Mouse (Mus musculus): ENCODE results near the gene Igfbp7. TPM values are rescaled to one million over a fixed set of nuclear protein-coding genes. Genes with fewer than 3 reads are reported as not detected.

The Igfbp7 gene
- polyA plus RNA-seq, 1 experiment from 2014 or later = 52.8 TPM

DNA sequence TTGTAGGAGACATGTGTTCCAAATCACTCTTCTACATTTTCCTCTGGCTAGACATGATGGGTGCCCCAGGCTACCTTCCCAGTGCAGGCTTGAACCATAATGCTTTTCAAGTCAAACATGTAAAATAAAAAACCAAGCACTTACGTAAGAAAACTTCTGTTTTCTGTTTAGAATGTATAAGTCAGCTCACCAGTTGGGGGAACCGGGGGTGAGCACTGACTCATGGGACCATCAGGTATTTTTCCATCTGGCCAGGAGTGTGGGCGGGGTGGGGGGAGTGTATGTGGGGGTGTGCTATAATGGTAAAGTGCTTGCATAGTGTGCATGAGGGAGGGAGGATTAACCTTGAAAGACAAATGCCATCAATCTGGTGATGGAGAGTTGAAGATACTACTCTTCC is 29.8 kb downstream of the Igfbp7 start:
- no peak for ATAC-seq (ENCODE audit: low read depth)
- 91% methylated on average over 3 of the region's 3 CpGs for WGBS
- H3K4me2 ChIP-seq (ENCODE audit: low read depth, low read length) = no peak overlapping the region

DNA sequence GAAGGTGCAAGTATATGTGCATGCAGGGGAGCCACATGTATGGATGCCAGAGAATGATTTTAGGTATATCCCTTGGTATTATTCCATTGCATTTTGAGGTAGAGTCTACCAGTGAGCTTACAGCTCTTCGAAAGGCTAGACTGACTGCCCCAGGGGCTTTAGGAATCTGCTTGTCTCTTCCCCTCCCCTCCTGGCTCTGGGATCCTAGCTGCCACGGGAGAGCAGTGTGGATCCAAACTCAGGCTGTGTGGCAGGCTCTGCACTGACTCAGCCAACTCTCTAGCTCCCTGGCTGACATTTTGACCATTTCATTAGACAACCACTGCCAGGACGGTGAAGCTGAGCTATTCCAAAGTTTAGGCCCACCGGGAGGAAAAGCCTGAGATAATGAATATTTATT is 32.3 kb downstream of the Igfbp7 start:
- Histone ChIP-seq H3K27me3 (ENCODE audit: control insufficient read depth, insufficient read depth, low read length) (no peaks in the 10 kb centered on the region), H3K27ac (ENCODE audit: low read depth, low read length) (no peak overlapping the region), H3K9me3 (ENCODE audit: control insufficient read depth, low read length) (no peaks in the 10 kb centered on the region), H3K4me2 (ENCODE audit: low read depth, low read length) (no peak overlapping the region), H3K36me3 (ENCODE audit: control insufficient read depth, insufficient read depth, low read length) (no peaks in the 10 kb centered on the region), H3K4me1 (ENCODE audit: control insufficient read depth, insufficient read depth, low read length) (no peaks in the 10 kb centered on the region), H3K9ac (replicated peaks; ENCODE audit: low read depth, low read length) (no peak overlapping the region), H3K4me3 (ENCODE audit: low read depth, low read length) (no peak overlapping the region)
- ATAC-seq (ENCODE audit: low read depth) = no peak
- WGBS = 71% methylated on average over 4 of the region's 4 CpGs

More for the DNA sequence above, 29.8 kb downstream of the Igfbp7 start:
- Histone ChIP-seq H3K4me3 (ENCODE audit: low read depth, low read length) (no peak overlapping the region), H3K9me3 (ENCODE audit: control insufficient read depth, low read length) (no peaks in the 10 kb centered on the region), H3K27ac (ENCODE audit: low read depth, low read length) (no peak overlapping the region), H3K4me1 (ENCODE audit: control insufficient read depth, insufficient read depth, low read length) (no peaks in the 10 kb centered on the region), H3K36me3 (ENCODE audit: control insufficient read depth, insufficient read depth, low read length) (no peaks in the 10 kb centered on the region), H3K9ac (replicated peaks; ENCODE audit: low read depth, low read length) (no peak overlapping the region), H3K27me3 (ENCODE audit: control insufficient read depth, insufficient read depth, low read length) (no peaks in the 10 kb centered on the region)

DNA sequence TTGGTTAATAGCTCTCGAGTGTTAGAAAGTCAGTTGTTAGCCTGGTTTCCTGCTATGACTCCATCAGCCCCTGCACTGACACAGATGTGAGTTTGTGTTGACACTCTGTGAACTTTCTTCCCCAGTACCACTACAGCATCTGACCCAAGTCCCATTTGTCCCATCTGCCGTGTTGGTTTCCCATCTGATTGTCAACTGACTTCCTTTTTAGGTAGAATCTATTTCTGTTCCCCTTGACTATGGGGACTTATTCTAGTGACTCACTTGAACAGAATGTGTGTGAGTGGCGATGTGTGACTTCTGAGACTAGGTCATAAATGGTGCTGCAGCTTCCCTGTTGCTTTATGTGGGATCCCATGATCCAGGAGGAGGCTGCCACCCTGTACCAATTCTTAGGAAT is 32.9 kb downstream of the Igfbp7 start:
- no peak overlapping the region for H3K9ac ChIP-seq (replicated peaks; ENCODE audit: low read depth, low read length)
- H3K27me3 ChIP-seq (ENCODE audit: control insufficient read depth, insufficient read depth, low read length) = no peaks in the 10 kb centered on the region
- H3K4me2 ChIP-seq (ENCODE audit: low read depth, low read length) = no peak overlapping the region
- H3K9me3 ChIP-seq (ENCODE audit: control insufficient read depth, low read length) = no peaks in the 10 kb centered on the region
- H3K4me3 ChIP-seq (ENCODE audit: low read depth, low read length) = no peak overlapping the region
- no peak overlapping the region for H3K27ac ChIP-seq (ENCODE audit: low read depth, low read length)
- no peaks in the 10 kb centered on the region for H3K4me1 ChIP-seq (ENCODE audit: control insufficient read depth, insufficient read depth, low read length)
- no peaks in the 10 kb centered on the region for H3K36me3 ChIP-seq (ENCODE audit: control insufficient read depth, insufficient read depth, low read length)
- WGBS = 77% methylated on average over 3 of the region's 3 CpGs
- no peak for ATAC-seq (ENCODE audit: low read depth)

DNA sequence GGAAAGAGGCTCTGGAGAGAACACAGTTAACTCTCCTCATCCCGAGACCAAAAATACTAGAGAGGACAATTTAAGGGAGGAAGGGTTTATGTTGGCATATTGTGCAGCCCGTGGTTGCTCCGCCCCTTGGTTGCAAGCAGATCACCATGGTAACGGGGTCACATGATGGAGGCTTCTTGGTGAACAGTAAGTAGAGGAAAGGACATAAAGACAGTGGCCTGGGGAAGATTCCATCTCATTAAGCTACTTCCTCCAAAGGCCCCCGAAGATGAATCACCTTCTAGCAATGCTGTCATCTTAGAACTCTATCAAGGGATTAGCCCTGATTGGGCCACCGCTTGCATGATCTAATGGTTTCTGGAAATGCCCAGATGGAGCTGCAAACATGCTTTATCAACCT is 35.1 kb downstream of the Igfbp7 start:
- WGBS = 66% methylated on average over 6 of the region's 6 CpGs
- H3K4me3 ChIP-seq (ENCODE audit: low read depth, low read length) = no peak overlapping the region
- H3K4me1 ChIP-seq (ENCODE audit: control insufficient read depth, insufficient read depth, low read length) = no peaks in the 10 kb centered on the region
- ATAC-seq (ENCODE audit: low read depth) = no peak
- H3K27me3 ChIP-seq (ENCODE audit: control insufficient read depth, insufficient read depth, low read length) = no peaks in the 10 kb centered on the region
- no peak overlapping the region for H3K9ac ChIP-seq (replicated peaks; ENCODE audit: low read depth, low read length)
- no peak overlapping the region for H3K4me2 ChIP-seq (ENCODE audit: low read depth, low read length)
- H3K36me3 ChIP-seq (ENCODE audit: control insufficient read depth, insufficient read depth, low read length) = no peaks in the 10 kb centered on the region
- H3K9me3 ChIP-seq (ENCODE audit: control insufficient read depth, low read length) = no peaks in the 10 kb centered on the region
- H3K27ac ChIP-seq (ENCODE audit: low read depth, low read length) = no peak overlapping the region

DNA sequence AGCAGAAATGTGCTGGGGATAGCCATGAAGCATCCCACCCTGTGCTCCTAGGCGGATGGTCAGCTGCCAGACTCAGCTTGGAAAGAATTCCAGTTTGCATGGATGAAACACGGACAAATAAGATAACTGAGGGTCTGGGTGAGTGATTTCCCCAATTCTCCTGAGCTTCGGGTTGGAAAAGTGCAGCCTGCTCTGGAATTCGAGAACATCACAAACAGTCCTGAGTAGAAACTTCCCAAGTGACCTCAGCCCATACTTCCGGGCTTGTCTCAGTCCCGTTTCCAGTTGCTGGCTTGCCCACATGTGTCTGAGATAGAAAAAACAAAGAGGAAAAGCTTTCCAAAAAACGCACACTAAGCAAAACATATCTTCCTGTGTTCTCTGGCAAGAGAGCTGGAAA is 35.6 kb downstream of the Igfbp7 start:
- no peaks in the 10 kb centered on the region for H3K4me1 ChIP-seq (ENCODE audit: control insufficient read depth, insufficient read depth, low read length)
- no peak overlapping the region for H3K27ac ChIP-seq (ENCODE audit: low read depth, low read length)
- no peak overlapping the region for H3K4me3 ChIP-seq (ENCODE audit: low read depth, low read length)
- no peak for ATAC-seq (ENCODE audit: low read depth)
- no peaks in the 10 kb centered on the region for H3K36me3 ChIP-seq (ENCODE audit: control insufficient read depth, insufficient read depth, low read length)
- no peaks in the 10 kb centered on the region for H3K27me3 ChIP-seq (ENCODE audit: control insufficient read depth, insufficient read depth, low read length)
- no peaks in the 10 kb centered on the region for H3K9me3 ChIP-seq (ENCODE audit: control insufficient read depth, low read length)
- H3K9ac ChIP-seq (replicated peaks; ENCODE audit: low read depth, low read length) = no peak overlapping the region
- WGBS = 81% methylated on average over 7 of the region's 7 CpGs
- H3K4me2 ChIP-seq (ENCODE audit: low read depth, low read length) = no peak overlapping the region

DNA sequence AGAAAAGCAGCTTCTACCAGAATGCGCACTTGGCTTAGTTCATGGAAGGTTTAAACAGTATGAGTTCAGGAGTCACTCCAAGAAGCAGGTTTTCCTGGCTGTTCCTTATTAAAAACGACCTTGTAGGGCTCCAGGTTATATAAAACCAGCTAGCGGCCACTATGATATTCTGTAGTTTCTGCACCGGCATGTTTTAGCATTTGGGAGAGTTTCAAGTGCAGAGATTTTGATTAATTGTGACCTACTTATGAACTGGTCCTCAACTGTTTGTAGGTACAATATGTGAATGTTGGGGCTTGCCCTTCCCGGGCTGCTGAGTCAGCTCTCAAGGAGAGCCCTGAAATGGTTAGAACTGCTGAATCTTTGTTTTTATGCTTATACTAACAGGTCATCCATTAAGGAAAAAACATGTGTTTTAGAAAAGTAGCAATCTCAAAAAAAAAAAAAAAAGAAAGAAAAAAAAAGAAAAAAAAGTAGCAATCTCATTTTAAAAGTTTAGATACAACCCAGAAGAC is 37.4 kb downstream of the Igfbp7 start:
- no peak for ATAC-seq (ENCODE audit: low read depth)
- no peaks in the 10 kb centered on the region for H3K9me3 ChIP-seq (ENCODE audit: control insufficient read depth, low read length)
- no peak overlapping the region for H3K27ac ChIP-seq (ENCODE audit: low read depth, low read length)
- H3K4me2 ChIP-seq (ENCODE audit: low read depth, low read length) = no peak overlapping the region
- H3K4me3 ChIP-seq (ENCODE audit: low read depth, low read length) = no peak overlapping the region
- H3K36me3 ChIP-seq (ENCODE audit: control insufficient read depth, insufficient read depth, low read length) = no peaks in the 10 kb centered on the region
- H3K9ac ChIP-seq (replicated peaks; ENCODE audit: low read depth, low read length) = no peak overlapping the region
- no peaks in the 10 kb centered on the region for H3K27me3 ChIP-seq (ENCODE audit: control insufficient read depth, insufficient read depth, low read length)
- H3K4me1 ChIP-seq (ENCODE audit: control insufficient read depth, insufficient read depth, low read length) = no peaks in the 10 kb centered on the region
- 84% methylated on average over 5 of the region's 5 CpGs for whole genome bisulfite sequencing

DNA sequence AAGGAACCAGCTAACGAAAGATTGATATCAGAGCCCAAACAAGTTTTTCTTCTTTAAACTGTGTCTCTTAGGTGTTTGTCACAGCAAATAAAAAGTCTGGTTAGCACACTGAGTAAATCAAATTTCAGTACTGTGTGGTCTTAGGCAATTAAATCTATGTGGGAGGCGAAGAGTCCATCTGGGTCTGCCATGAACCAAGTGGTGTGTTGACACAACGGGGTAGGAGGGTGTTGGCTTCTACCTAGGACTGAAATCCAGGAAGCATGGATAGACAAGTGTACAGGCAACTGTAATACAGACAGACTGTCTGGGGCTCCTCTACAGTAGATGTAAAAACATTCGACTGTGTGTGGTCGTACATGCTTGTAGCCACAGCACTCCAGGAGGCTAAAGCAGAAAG is 38.4 kb downstream of the Igfbp7 start:
- Histone ChIP-seq H3K27ac (ENCODE audit: low read depth, low read length) (no peak overlapping the region), H3K4me1 (ENCODE audit: control insufficient read depth, insufficient read depth, low read length) (no peaks in the 10 kb centered on the region), H3K27me3 (ENCODE audit: control insufficient read depth, insufficient read depth, low read length) (no peaks in the 10 kb centered on the region), H3K36me3 (ENCODE audit: control insufficient read depth, insufficient read depth, low read length) (no peaks in the 10 kb centered on the region), H3K9me3 (ENCODE audit: control insufficient read depth, low read length) (no peaks in the 10 kb centered on the region), H3K4me3 (ENCODE audit: low read depth, low read length) (no peak overlapping the region), H3K9ac (replicated peaks; ENCODE audit: low read depth, low read length) (no peak overlapping the region), H3K4me2 (ENCODE audit: low read depth, low read length) (no peak overlapping the region)
- no peak for ATAC-seq (ENCODE audit: low read depth)
- WGBS = 88% methylated on average over 5 of the region's 5 CpGs

DNA sequence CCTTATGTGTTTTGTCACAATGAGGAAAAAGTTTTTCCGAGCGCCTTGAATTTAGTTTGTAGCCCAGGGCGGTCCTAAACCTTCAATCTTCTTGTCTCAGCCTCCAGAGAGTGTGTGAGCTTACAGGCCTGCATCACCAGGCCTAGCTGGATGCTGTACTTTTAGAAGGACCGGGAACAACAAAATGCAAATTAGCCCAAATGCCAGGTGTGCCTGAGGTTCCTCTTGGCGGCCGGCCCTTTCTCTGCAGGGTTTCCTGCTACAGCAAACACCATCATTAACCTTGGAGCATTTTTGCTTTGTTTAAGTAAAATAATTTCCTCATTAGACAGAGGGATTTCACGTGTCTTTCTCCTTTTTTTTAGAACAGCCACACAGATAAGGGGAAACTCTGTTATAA is 39.6 kb downstream of the Igfbp7 start:
- H3K27me3 ChIP-seq (ENCODE audit: control insufficient read depth, insufficient read depth, low read length) = no peaks in the 10 kb centered on the region
- 43% methylated on average over 7 of the region's 7 CpGs for WGBS
- H3K36me3 ChIP-seq (ENCODE audit: control insufficient read depth, insufficient read depth, low read length) = no peaks in the 10 kb centered on the region
- H3K4me3 ChIP-seq (ENCODE audit: low read depth, low read length) = no peak overlapping the region
- no peak overlapping the region for H3K9ac ChIP-seq (replicated peaks; ENCODE audit: low read depth, low read length)
- no peak for ATAC-seq (ENCODE audit: low read depth)
- no peaks in the 10 kb centered on the region for H3K9me3 ChIP-seq (ENCODE audit: control insufficient read depth, low read length)
- no peak overlapping the region for H3K27ac ChIP-seq (ENCODE audit: low read depth, low read length)
- no peak overlapping the region for H3K4me2 ChIP-seq (ENCODE audit: low read depth, low read length)
- no peaks in the 10 kb centered on the region for H3K4me1 ChIP-seq (ENCODE audit: control insufficient read depth, insufficient read depth, low read length)

DNA sequence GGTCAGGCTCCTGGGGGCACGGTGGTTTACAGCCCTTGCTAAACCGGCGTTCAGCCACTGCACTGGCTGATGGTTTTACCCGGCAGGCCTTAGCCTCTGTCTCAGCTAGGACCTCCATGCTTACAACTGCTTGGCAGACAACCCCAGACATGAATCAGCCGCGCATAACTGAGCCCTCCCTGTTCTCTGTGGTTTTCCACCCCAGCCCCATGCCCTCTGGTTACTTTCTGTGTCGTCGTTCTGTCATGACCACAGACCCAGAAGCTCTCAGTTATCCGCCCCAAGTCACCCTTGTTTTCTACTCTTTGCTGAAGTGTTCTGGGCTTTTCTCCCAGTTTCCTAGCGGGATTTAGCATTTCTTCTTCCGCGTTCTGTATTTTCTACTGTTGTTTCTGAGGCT is 40.2 kb downstream of the Igfbp7 start:
- H3K4me2 ChIP-seq (ENCODE audit: low read depth, low read length) = no peak overlapping the region
- H3K27me3 ChIP-seq (ENCODE audit: control insufficient read depth, insufficient read depth, low read length) = no peaks in the 10 kb centered on the region
- no peaks in the 10 kb centered on the region for H3K4me1 ChIP-seq (ENCODE audit: control insufficient read depth, insufficient read depth, low read length)
- 60% methylated on average over 12 of the region's 12 CpGs for WGBS
- no peak for ATAC-seq (ENCODE audit: low read depth)
- no peaks in the 10 kb centered on the region for H3K9me3 ChIP-seq (ENCODE audit: control insufficient read depth, low read length)
- H3K4me3 ChIP-seq (ENCODE audit: low read depth, low read length) = no peak overlapping the region
- no peak overlapping the region for H3K27ac ChIP-seq (ENCODE audit: low read depth, low read length)
- no peaks in the 10 kb centered on the region for H3K36me3 ChIP-seq (ENCODE audit: control insufficient read depth, insufficient read depth, low read length)
- H3K9ac ChIP-seq (replicated peaks; ENCODE audit: low read depth, low read length) = no peak overlapping the region

DNA sequence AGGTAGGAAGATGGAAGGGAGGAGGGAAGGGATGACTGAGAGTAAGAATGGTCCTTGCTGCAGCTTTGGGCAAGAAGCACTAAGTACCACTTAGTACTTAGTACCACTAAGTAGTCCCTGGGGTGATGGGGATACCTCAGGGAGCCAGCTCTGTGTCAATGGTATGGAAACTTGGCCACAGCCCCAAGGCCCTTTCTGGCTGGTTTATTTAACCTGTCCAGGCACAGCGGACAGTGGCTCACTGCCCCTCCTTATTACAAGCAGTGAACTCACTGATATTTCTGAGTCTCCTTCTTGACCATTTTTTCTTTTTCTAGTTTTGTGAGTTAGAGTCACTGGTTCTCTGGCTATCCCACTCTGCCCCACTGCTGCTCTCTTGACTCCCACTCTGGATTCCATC is 40.7 kb downstream of the Igfbp7 start:
- Histone ChIP-seq H3K4me3 (ENCODE audit: low read depth, low read length) (no peak overlapping the region), H3K27me3 (ENCODE audit: control insufficient read depth, insufficient read depth, low read length) (no peaks in the 10 kb centered on the region), H3K27ac (ENCODE audit: low read depth, low read length) (no peak overlapping the region), H3K9me3 (ENCODE audit: control insufficient read depth, low read length) (no peaks in the 10 kb centered on the region), H3K36me3 (ENCODE audit: control insufficient read depth, insufficient read depth, low read length) (no peaks in the 10 kb centered on the region), H3K9ac (replicated peaks; ENCODE audit: low read depth, low read length) (no peak overlapping the region), H3K4me2 (ENCODE audit: low read depth, low read length) (no peak overlapping the region), H3K4me1 (ENCODE audit: control insufficient read depth, insufficient read depth, low read length) (no peaks in the 10 kb centered on the region)
- 87% methylated on average over 1 of the region's 1 CpGs for WGBS
- ATAC-seq (ENCODE audit: low read depth) = no peak

Measured in neural tube, embryonic 14.5 days (tissue).